Mouse (Mus musculus): ENCODE results near the gene Gm14305. TPM values are rescaled to one million over a fixed set of nuclear protein-coding genes. Genes with fewer than 3 reads are reported as not detected.

The Gm14305 gene
- 40.4 and 68.3 TPM in 2 replicates for polyA plus RNA-seq (2015; fragmentation: Nextera tagmentation; extraction: Ambion mirVana)

DNA sequence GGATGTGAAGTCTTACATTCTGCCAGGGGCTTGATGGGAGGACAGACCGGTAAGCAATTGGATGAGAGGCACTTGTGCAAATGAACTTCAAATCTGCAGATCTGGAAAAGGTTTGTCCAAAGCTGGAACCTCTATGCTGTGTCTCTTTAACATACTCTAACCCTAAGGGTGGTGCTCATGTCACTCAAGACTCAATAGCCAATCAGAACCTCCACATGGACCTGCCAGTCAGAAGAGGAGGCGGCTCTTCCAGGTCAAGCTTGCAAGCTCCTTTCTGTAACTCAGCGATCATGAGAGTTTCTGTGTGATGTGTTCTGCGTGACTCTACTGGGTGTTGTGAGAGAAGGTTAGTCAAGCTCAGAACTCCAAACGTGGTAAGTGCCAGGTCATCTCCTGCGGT lies at the start of gene Gm14305:
Gene Gm14305, plus strand, starts transcription at position 278 of the 400 bp plus-strand sequence.

DNA sequence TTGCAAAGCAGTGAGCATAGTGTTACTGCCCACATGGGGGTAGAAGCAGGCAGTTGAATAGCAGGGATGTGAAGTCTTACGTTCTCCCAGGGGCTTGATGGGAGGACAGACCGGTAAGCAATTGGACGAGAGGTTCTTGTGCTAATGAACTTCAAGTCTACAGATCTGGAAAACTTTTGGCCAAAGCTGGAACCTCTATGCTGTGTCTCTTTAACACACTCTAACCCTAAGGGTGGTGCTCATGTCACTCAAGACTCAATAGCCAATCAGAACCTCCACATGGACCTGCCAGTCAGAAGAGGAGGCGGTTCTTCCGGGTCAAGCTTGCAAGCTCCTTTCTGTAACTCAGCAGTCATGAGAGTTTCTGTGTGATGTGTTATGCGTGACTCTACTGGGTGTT lies 37.9 kb upstream of the Gm14305 start, which contains the start of gene Zfp973:
Gene Zfp973, plus strand, starts transcription at position 301 of the 400 bp plus-strand sequence.

Other genes starting within 250 kb of the Gm14305 start
- 27.1 and 61.2 TPM in 2 replicates for gene Gm14434, start 221.5 kb upstream of the Gm14305 start, polyA plus RNA-seq (2015; fragmentation: Nextera tagmentation; extraction: Ambion mirVana)
- gene Zfp967, start 187.3 kb upstream of the Gm14305 start, polyA plus RNA-seq (2015; fragmentation: Nextera tagmentation; extraction: Ambion mirVana), result not detected in 2 replicates
- 8.7 and 22.8 TPM in 2 replicates for gene Gm14308, start 72.0 kb upstream of the Gm14305 start, polyA plus RNA-seq (2015; fragmentation: Nextera tagmentation; extraction: Ambion mirVana)
- 8.8 and 15.6 TPM in 2 replicates for gene Zfp973, start 37.8 kb upstream of the Gm14305 start, polyA plus RNA-seq (2015; fragmentation: Nextera tagmentation; extraction: Ambion mirVana)
- gene Gm14295, start 90.3 kb downstream of the Gm14305 start, polyA plus RNA-seq (2015; fragmentation: Nextera tagmentation; extraction: Ambion mirVana), result 21.2 and 59.8 TPM in 2 replicates
- not detected in 2 replicates for gene Gm14408, start 122.8 kb downstream of the Gm14305 start, polyA plus RNA-seq (2015; fragmentation: Nextera tagmentation; extraction: Ambion mirVana)
- 10.0 and 13.5 TPM in 2 replicates for gene Gm14296, start 219.5 kb downstream of the Gm14305 start, polyA plus RNA-seq (2015; fragmentation: Nextera tagmentation; extraction: Ambion mirVana)

Measured in adrenal gland, postnatal 0 days (tissue).